Mouse (Mus musculus): ENCODE measurements around the gene Gsk3a. TPM values are rescaled to one million over a fixed set of nuclear protein-coding genes. Genes with fewer than 3 reads are reported as not detected.

Gene Gsk3a
- polyA plus RNA-seq, 1 experiment from 2014 or later = 11.9 TPM

- peak within 1 kb of the TSS; percentile 92 for H3K27ac ChIP-seq
- H3K9me3 ChIP-seq = no peaks in the 10 kb centered on the region
- peak; percentile 95 for ATAC-seq (ENCODE audit: low FRiP score, low read depth)
- peaks cover 30% of the 10 kb centered on the region for H3K36me3 ChIP-seq
- peak within 1 kb of the TSS; percentile 94 for H3K4me2 ChIP-seq (replicated peaks)
- peaks cover 31% of the 10 kb centered on the region for H3K4me1 ChIP-seq
- peak within 1 kb of the TSS; percentile 85 for H3K9ac ChIP-seq
- no peaks in the 10 kb centered on the region for H3K27me3 ChIP-seq
- WGBS = under 1% methylated on average over 41 of the region's 45 CpGs
- H3K4me3 ChIP-seq = peak within 1 kb of the TSS; percentile 76
Measured at GRCm38 (mm10) chr7:25221102-25221883, 16.4 kb downstream of the Gsk3a start, which contains the start of gene Zfp526. Zfp526 (plus strand) TSS chr7:25221425.

GRCm38 (mm10) chr7:25220457-25221101 is 17.1 kb downstream of the Gsk3a start, which contains the start of gene Dedd2:
Dedd2 (minus strand) TSS chr7:25220615.
- no peak for ATAC-seq (ENCODE audit: low FRiP score, low read depth)
- H3K27me3 ChIP-seq = no peaks in the 10 kb centered on the region
- peaks cover 31% of the 10 kb centered on the region for H3K4me1 ChIP-seq
- H3K27ac ChIP-seq = peak within 1 kb of the TSS; percentile 92
- no peaks in the 10 kb centered on the region for H3K9me3 ChIP-seq
- H3K4me3 ChIP-seq = peak within 1 kb of the TSS; percentile 76
- H3K4me2 ChIP-seq (replicated peaks) = peak within 1 kb of the TSS; percentile 94
- 6% methylated on average over 20 of the region's 20 CpGs for WGBS
- H3K36me3 ChIP-seq = peaks cover 23% of the 10 kb centered on the region
- H3K9ac ChIP-seq = peak within 1 kb of the TSS; percentile 85

- 3% methylated on average over 31 of the region's 31 CpGs for WGBS
- Histone ChIP-seq H3K36me3 (peaks cover 21% of the 10 kb centered on the region), H3K4me3 (peak overlapping the region; percentile 76), H3K9me3 (no peaks in the 10 kb centered on the region), H3K4me2 (replicated peaks) (peak overlapping the region; percentile 94), H3K27ac (peak overlapping the region; percentile 76), H3K9ac (peak overlapping the region; percentile 75), H3K27me3 (no peaks in the 10 kb centered on the region), H3K4me1 (peaks cover 31% of the 10 kb centered on the region)
- peak; percentile 71 for ATAC-seq (ENCODE audit: low FRiP score, low read depth)
Measured at GRCm38 (mm10) chr7:25219756-25220456, 17.7 kb downstream of the Gsk3a start.

- H3K27me3 ChIP-seq = no peaks in the 10 kb centered on the region
- H3K4me1 ChIP-seq = peaks cover 31% of the 10 kb centered on the region
- peaks cover 19% of the 10 kb centered on the region for H3K36me3 ChIP-seq
- H3K27ac ChIP-seq = peak overlapping the region; percentile 75
- peak overlapping the region; percentile 75 for H3K9ac ChIP-seq
- ATAC-seq (ENCODE audit: low FRiP score, low read depth) = no peak; the same call in 1 of the 2 replicates
- H3K4me2 ChIP-seq (replicated peaks) = peak overlapping the region; percentile 94
- under 1% methylated on average over 16 of the region's 16 CpGs for WGBS
- H3K4me3 ChIP-seq = peak overlapping the region; percentile 76
- no peaks in the 10 kb centered on the region for H3K9me3 ChIP-seq
Measured at GRCm38 (mm10) chr7:25219416-25219750, 18.3 kb downstream of the Gsk3a start.

GRCm38 (mm10) chr7:25218705-25219415 is 18.8 kb downstream of the Gsk3a start:
- Histone ChIP-seq H3K4me1 (peaks cover 31% of the 10 kb centered on the region), H3K4me2 (replicated peaks) (peak overlapping the region; percentile 94), H3K9ac (peak overlapping the region; percentile 75), H3K36me3 (peaks cover 19% of the 10 kb centered on the region), H3K9me3 (no peaks in the 10 kb centered on the region), H3K27ac (peak overlapping the region; percentile 75), H3K27me3 (no peaks in the 10 kb centered on the region), H3K4me3 (peak overlapping the region; percentile 76)
- peak; percentile 3; the same call in 1 of the 2 replicates for ATAC-seq (ENCODE audit: low FRiP score, low read depth)
- under 1% methylated on average over 53 of the region's 53 CpGs for whole genome bisulfite sequencing

GRCm38 (mm10) chr7:25217653-25218395 is 19.8 kb downstream of the Gsk3a start:
- Histone ChIP-seq H3K27me3 (no peaks in the 10 kb centered on the region), H3K27ac (no peak overlapping the region), H3K4me3 (peak overlapping the region; percentile 76), H3K4me1 (peaks cover 31% of the 10 kb centered on the region), H3K9me3 (no peaks in the 10 kb centered on the region), H3K36me3 (peaks cover 15% of the 10 kb centered on the region), H3K4me2 (replicated peaks) (peak overlapping the region; percentile 94), H3K9ac (peak overlapping the region; percentile 75)
- WGBS = 67% methylated on average over 12 of the region's 12 CpGs
- no peak for ATAC-seq (ENCODE audit: low FRiP score, low read depth)

GRCm38 (mm10) chr7:25214172-25214571 is 23.5 kb downstream of the Gsk3a start:
- no peak overlapping the region for H3K4me2 ChIP-seq (replicated peaks)
- no peak overlapping the region for H3K9ac ChIP-seq
- H3K4me1 ChIP-seq = peaks cover 10% of the 10 kb centered on the region
- no peak for ATAC-seq (ENCODE audit: low FRiP score, low read depth)
- no peaks in the 10 kb centered on the region for H3K27me3 ChIP-seq
- H3K27ac ChIP-seq = no peak overlapping the region
- H3K9me3 ChIP-seq = no peaks in the 10 kb centered on the region
- WGBS = 82% methylated on average over 2 of the region's 2 CpGs
- peaks cover 44% of the 10 kb centered on the region for H3K36me3 ChIP-seq
- no peak overlapping the region for H3K4me3 ChIP-seq

- 79% methylated on average over 3 of the region's 3 CpGs for WGBS
- ATAC-seq (ENCODE audit: low FRiP score, low read depth) = no peak
- H3K9me3 ChIP-seq = no peaks in the 10 kb centered on the region
- H3K27ac ChIP-seq = no peak overlapping the region
- no peak overlapping the region for H3K9ac ChIP-seq
- peaks cover 55% of the 10 kb centered on the region for H3K36me3 ChIP-seq
- H3K4me3 ChIP-seq = no peak overlapping the region
- H3K27me3 ChIP-seq = no peaks in the 10 kb centered on the region
- H3K4me1 ChIP-seq = peaks cover 2% of the 10 kb centered on the region
- H3K4me2 ChIP-seq (replicated peaks) = no peak overlapping the region
Measured at GRCm38 (mm10) chr7:25213099-25213498, 24.6 kb downstream of the Gsk3a start.

GRCm38 (mm10) chr7:25210482-25210881 is 27.2 kb downstream of the Gsk3a start:
- WGBS = 68% methylated on average over 4 of the region's 4 CpGs
- no peaks in the 10 kb centered on the region for H3K27me3 ChIP-seq
- H3K9ac ChIP-seq = no peak overlapping the region
- no peak overlapping the region for H3K27ac ChIP-seq
- peaks cover 76% of the 10 kb centered on the region for H3K36me3 ChIP-seq
- no peak overlapping the region for H3K4me3 ChIP-seq
- H3K4me1 ChIP-seq = no peaks in the 10 kb centered on the region
- ATAC-seq (ENCODE audit: low FRiP score, low read depth) = no peak
- no peaks in the 10 kb centered on the region for H3K9me3 ChIP-seq
- H3K4me2 ChIP-seq (replicated peaks) = no peak overlapping the region

- Histone ChIP-seq H3K9me3 (no peaks in the 10 kb centered on the region), H3K9ac (no peak overlapping the region), H3K27ac (no peak overlapping the region), H3K27me3 (no peaks in the 10 kb centered on the region), H3K4me1 (no peaks in the 10 kb centered on the region), H3K4me3 (no peak overlapping the region), H3K4me2 (replicated peaks) (no peak overlapping the region), H3K36me3 (peaks cover 75% of the 10 kb centered on the region)
- no peak for ATAC-seq (ENCODE audit: low FRiP score, low read depth)
- WGBS = 58% methylated on average over 3 of the region's 3 CpGs
Measured at GRCm38 (mm10) chr7:25209161-25209622, 28.5 kb downstream of the Gsk3a start.

All from limb, embryonic 13.5 days (tissue).